Mouse (Mus musculus): ENCODE measurements around the gene Nedd8. TPM values are rescaled to one million over a fixed set of nuclear protein-coding genes. Genes with fewer than 3 reads are reported as not detected.

Nedd8 gene
- polyA plus RNA-seq, 2 experiments = 168 to 286 TPM

GRCm38 (mm10) chr14:55642679-55643059, 29.3 kb downstream of the Nedd8 start:
- whole genome bisulfite sequencing (ENCODE audit: insufficient replicate concordance) = 14% methylated on average over 8 of the region's 8 CpGs
- Histone ChIP-seq H3K9ac (replicated peaks) (peak overlapping the region; percentile 89), H3K4me1 (replicated peaks; ENCODE audit: control insufficient read depth in 2 of 2, insufficient read depth in 2 of 2, low read length in 1 of 2) (peaks cover 17 to 22% of the 10 kb centered on the region in 2 experiments), H3K4me3 (ENCODE audit: insufficient read depth in 1 of 2, low read depth in 2 of 2, low read length in 2 of 2) (peak overlapping the region; percentile 90 to 92), H3K27me3 (ENCODE audit: control insufficient read depth, insufficient read depth, low read length) (no peaks in the 10 kb centered on the region), H3K36me3 (replicated peaks; ENCODE audit: control insufficient read depth, insufficient read depth, low read depth) (peaks cover 31% of the 10 kb centered on the region), H3K4me2 (ENCODE audit: low read depth) (peak overlapping the region; percentile 74), H3K27ac (peak overlapping the region; percentile 71; the same call in 1 of the 2 replicates), H3K9me3 (ENCODE audit: control insufficient read depth, low read length) (no peaks in the 10 kb centered on the region)
- DNase-seq (ENCODE audit: low read depth in 3 of 3, low spot score in 3 of 3) (no peak), ATAC-seq (ENCODE audit: insufficient read depth) (peak; percentile 29)
- TF ChIP-seq CTCF (IDR thresholded peaks at IDR 0.05; ENCODE audit: low read depth) (no peak), EP300 (IDR thresholded peaks at IDR 0.05; ENCODE audit: low read depth) (no peak)

- no peak for TF ChIP-seq CTCF (IDR thresholded peaks at IDR 0.05; ENCODE audit: low read depth)
- no peak for TF ChIP-seq EP300 (IDR thresholded peaks at IDR 0.05; ENCODE audit: low read depth)
- no peak for ATAC-seq (ENCODE audit: insufficient read depth)
- Histone ChIP-seq H3K27me3 (ENCODE audit: control insufficient read depth, insufficient read depth, low read length) (no peaks in the 10 kb centered on the region), H3K9ac (replicated peaks) (no peak overlapping the region), H3K9me3 (ENCODE audit: control insufficient read depth, low read length) (no peaks in the 10 kb centered on the region), H3K4me3 (ENCODE audit: insufficient read depth in 1 of 2, low read depth in 2 of 2, low read length in 2 of 2) (no peak overlapping the region), H3K4me2 (ENCODE audit: low read depth) (no peak overlapping the region; the same call in 1 of the 2 replicates), H3K36me3 (replicated peaks; ENCODE audit: control insufficient read depth, insufficient read depth, low read depth) (peaks cover 40% of the 10 kb centered on the region), H3K4me1 (replicated peaks; ENCODE audit: control insufficient read depth in 2 of 2, insufficient read depth in 2 of 2, low read length in 1 of 2) (peaks cover 17 to 22% of the 10 kb centered on the region in 2 experiments), H3K27ac (no peak overlapping the region)
- 82% methylated on average over 13 of the region's 13 CpGs for WGBS (ENCODE audit: insufficient replicate concordance)
- DNase-seq (ENCODE audit: low read depth in 3 of 3, low spot score in 3 of 3) = no peak
Measured at GRCm38 (mm10) chr14:55641291-55641690, 30.6 kb downstream of the Nedd8 start.

GRCm38 (mm10) chr14:55640816-55641215, 31.1 kb downstream of the Nedd8 start:
- DNase-seq (ENCODE audit: low read depth in 3 of 3, low spot score in 3 of 3) (no peak), ATAC-seq (ENCODE audit: insufficient read depth) (no peak)
- H3K4me2 ChIP-seq (ENCODE audit: low read depth) = no peak overlapping the region
- H3K4me3 ChIP-seq (ENCODE audit: insufficient read depth in 1 of 2, low read depth in 2 of 2, low read length in 2 of 2) = no peak overlapping the region
- H3K27me3 ChIP-seq (ENCODE audit: control insufficient read depth, insufficient read depth, low read length) = no peaks in the 10 kb centered on the region
- no peak overlapping the region for H3K27ac ChIP-seq
- peaks cover 40% of the 10 kb centered on the region for H3K36me3 ChIP-seq (replicated peaks; ENCODE audit: control insufficient read depth, insufficient read depth, low read depth)
- no peaks in the 10 kb centered on the region for H3K9me3 ChIP-seq (ENCODE audit: control insufficient read depth, low read length)
- TF ChIP-seq CTCF (IDR thresholded peaks at IDR 0.05; ENCODE audit: low read depth) (no peak), EP300 (IDR thresholded peaks at IDR 0.05; ENCODE audit: low read depth) (no peak)
- H3K4me1 ChIP-seq (replicated peaks; ENCODE audit: control insufficient read depth in 2 of 2, insufficient read depth in 2 of 2, low read length in 1 of 2) = peaks cover 17 to 22% of the 10 kb centered on the region in 2 experiments
- 90% methylated on average over 14 of the region's 14 CpGs for WGBS (ENCODE audit: insufficient replicate concordance)
- no peak overlapping the region for H3K9ac ChIP-seq (replicated peaks)

DNA sequence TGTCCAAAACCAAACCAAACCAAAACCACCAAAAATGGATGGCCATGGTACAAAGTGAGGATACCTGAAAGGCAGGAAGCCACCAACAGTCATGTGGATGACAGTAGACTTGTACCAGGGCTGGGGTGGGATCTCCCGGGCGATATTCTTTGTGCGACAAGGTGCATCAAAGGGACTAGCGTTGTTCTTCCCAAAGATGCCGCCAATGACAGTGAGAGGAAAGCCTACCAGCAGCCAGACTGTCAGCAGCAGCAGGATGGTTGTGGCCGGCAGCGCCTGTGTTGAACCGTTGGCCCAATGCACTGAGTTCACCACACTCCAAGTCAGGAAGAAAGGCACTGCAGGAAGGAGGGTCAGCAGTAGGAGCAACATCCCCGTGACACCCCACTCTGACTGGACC, 34.1 kb downstream of the Nedd8 start, which contains the start of gene Gm49378:
Gene Gm49378, minus strand, starts transcription at position 101 of the 400 bp plus-strand sequence.
- Histone ChIP-seq H3K4me3 (ENCODE audit: insufficient read depth in 1 of 2, low read depth in 2 of 2, low read length in 2 of 2) (no peak within 1 kb of the TSS), H3K36me3 (replicated peaks; ENCODE audit: control insufficient read depth, insufficient read depth, low read depth) (peaks cover 44% of the 10 kb centered on the region), H3K9ac (replicated peaks) (no peak within 1 kb of the TSS), H3K9me3 (ENCODE audit: control insufficient read depth, low read length) (no peaks in the 10 kb centered on the region), H3K27ac (no peak within 1 kb of the TSS), H3K4me1 (replicated peaks; ENCODE audit: control insufficient read depth in 2 of 2, insufficient read depth in 2 of 2, low read length in 1 of 2) (peaks cover 9 to 10% of the 10 kb centered on the region in 2 experiments), H3K4me2 (ENCODE audit: low read depth) (no peak within 1 kb of the TSS), H3K27me3 (ENCODE audit: control insufficient read depth, insufficient read depth, low read length) (no peaks in the 10 kb centered on the region)
- 90% methylated on average over 9 of the region's 9 CpGs for WGBS (ENCODE audit: insufficient replicate concordance)
- ATAC-seq (ENCODE audit: insufficient read depth) (no peak), DNase-seq (ENCODE audit: low read depth in 3 of 3, low spot score in 3 of 3) (no peak)
- no peak for TF ChIP-seq EP300 (IDR thresholded peaks at IDR 0.05; ENCODE audit: low read depth)
- TF ChIP-seq CTCF (IDR thresholded peaks at IDR 0.05; ENCODE audit: low read depth) = no peak

GRCm38 (mm10) chr14:55635523-55636007, 36.4 kb downstream of the Nedd8 start, which contains the start of gene Ipo4:
Gene Ipo4, minus strand, starts transcription at chr14:55635957.
- WGBS (ENCODE audit: insufficient replicate concordance) = 2% methylated on average over 33 of the region's 33 CpGs
- Histone ChIP-seq H3K27ac (no peak within 1 kb of the TSS), H3K27me3 (ENCODE audit: control insufficient read depth, insufficient read depth, low read length) (no peaks in the 10 kb centered on the region), H3K9me3 (ENCODE audit: control insufficient read depth, low read length) (no peaks in the 10 kb centered on the region), H3K4me2 (ENCODE audit: low read depth) (peak within 1 kb of the TSS; percentile 80), H3K9ac (replicated peaks) (peak within 1 kb of the TSS; percentile 39), H3K4me3 (ENCODE audit: insufficient read depth in 1 of 2, low read depth in 2 of 2, low read length in 2 of 2) (peak within 1 kb of the TSS; percentile 59 to 60), H3K36me3 (replicated peaks; ENCODE audit: control insufficient read depth, insufficient read depth, low read depth) (peaks cover 40% of the 10 kb centered on the region), H3K4me1 (replicated peaks; ENCODE audit: control insufficient read depth in 2 of 2, insufficient read depth in 2 of 2, low read length in 1 of 2) (peaks cover 0 to 3% of the 10 kb centered on the region in 2 experiments; a peak in 1 of 4 replicates)
- peak; percentile 70 to 71 (median 71) for DNase-seq (ENCODE audit: low read depth in 3 of 3, low spot score in 3 of 3)
- ATAC-seq (ENCODE audit: insufficient read depth) = peak; percentile 77
- TF ChIP-seq EP300 (IDR thresholded peaks at IDR 0.05; ENCODE audit: low read depth) (no peak), CTCF (IDR thresholded peaks at IDR 0.05; ENCODE audit: low read depth) (no peak)

Measured in liver, embryonic 14.5 days (tissue).